Mouse (Mus musculus): Measurements from ENCODE around the gene Atg4d. TPM values are rescaled to one million over a fixed set of nuclear protein-coding genes. Genes with fewer than 3 reads are reported as not detected.

Atg4d gene
- total RNA-seq, 2 experiments from 2014 or later = 39.8 to 40.2 TPM

DNA sequence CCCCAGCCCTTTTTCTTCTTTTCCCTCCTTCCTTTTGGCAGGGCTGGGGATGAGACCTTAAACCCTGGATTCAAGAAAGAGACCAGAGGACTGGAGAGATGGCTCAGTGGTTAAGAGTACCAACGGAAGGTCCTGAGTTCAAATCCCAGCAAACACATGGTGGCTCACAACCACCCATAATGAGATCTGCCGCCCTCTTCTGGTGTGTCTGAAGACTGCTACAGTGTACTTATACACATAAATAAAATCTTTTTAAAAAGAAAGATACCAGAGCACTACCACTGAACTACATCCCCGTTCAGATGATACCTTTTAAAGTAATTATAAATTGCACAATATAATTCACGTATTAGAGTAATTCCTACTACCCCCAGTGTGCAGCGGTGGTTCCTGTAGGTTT lies 32.2 kb upstream of the Atg4d start:
- TF ChIP-seq CTCF (conservative IDR thresholded peaks at IDR 0.05) = peak; percentile 55
- Histone ChIP-seq H3K4me3 (no peak overlapping the region), H3K27ac (no peak overlapping the region)
- DNase-seq (ENCODE audit: low spot score in 2 of 2) = no peak

DNA sequence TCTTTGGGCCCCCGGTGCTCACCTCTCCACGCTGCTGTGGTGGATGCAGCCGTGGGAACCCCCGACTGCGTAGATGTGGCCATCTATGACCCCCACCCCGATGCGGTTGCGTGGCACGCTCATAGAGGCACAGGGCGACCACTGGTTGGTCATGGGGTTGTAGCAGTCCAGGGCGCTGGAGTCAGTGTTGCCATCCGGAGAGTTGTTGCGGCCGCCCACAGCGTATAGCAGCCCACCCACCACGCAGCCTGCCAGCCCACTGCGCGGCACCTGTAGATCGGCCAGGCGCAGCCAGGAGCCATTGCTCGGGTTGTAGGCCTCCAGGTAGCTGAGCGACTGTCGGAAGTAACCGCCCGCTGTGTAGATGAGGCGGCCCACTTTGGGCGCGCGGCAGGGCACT lies 31.7 kb upstream of the Atg4d start:
- TF ChIP-seq CTCF (conservative IDR thresholded peaks at IDR 0.05) = no peak
- no peak for DNase-seq (ENCODE audit: low spot score in 2 of 2)

DNA sequence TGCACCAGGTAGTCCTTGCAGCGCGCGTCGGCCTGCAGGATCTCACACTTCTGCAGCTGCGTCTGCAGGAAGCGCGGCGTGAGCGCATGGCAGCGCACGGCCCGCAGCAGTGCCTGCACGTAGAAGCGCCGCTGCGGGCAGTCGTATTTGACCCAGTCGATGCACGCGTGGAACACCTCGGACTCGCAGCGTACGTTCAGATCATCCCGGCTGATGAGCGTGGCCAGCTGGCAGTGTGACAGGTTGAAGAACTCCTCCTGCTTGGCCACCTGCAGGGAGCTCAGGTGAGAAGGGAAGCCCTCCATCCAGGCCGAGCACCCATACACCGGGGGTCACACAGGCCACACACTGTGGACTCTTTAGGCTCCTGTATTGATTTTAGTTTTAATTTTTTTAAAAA lies 31.3 kb upstream of the Atg4d start:
- Histone ChIP-seq H3K27ac (no peak overlapping the region), H3K4me3 (no peak overlapping the region)
- DNase-seq (ENCODE audit: low spot score in 2 of 2) = no peak
- TF ChIP-seq CTCF (conservative IDR thresholded peaks at IDR 0.05) = no peak

More for the DNA sequence above, 31.7 kb upstream of the Atg4d start:
- H3K4me3 ChIP-seq = no peak overlapping the region
- no peak overlapping the region for H3K27ac ChIP-seq

DNA sequence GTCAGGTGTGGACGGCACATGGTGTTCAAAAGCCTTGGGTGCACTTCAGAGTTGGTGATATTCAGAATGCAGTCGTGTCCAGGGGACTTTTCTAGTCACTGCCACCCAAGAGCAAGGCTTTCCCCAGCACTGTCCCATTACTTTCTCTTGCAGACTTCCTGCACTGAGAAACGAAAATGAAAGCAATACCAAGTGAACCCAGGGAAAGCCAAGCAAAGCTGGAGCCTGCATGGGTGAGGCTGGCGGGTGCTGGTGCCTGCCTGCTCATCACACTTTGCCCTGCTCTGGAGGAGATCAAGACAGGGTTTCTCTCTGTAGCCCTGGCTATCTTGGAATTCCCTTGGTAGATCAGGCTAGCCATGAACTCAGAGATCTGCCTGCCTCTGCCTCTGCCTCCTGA lies 29.8 kb upstream of the Atg4d start:
- Histone ChIP-seq H3K4me3 (no peak overlapping the region), H3K27ac (no peak overlapping the region)
- no peak for TF ChIP-seq CTCF (conservative IDR thresholded peaks at IDR 0.05)
- DNase-seq (ENCODE audit: low spot score in 2 of 2) = no peak

DNA sequence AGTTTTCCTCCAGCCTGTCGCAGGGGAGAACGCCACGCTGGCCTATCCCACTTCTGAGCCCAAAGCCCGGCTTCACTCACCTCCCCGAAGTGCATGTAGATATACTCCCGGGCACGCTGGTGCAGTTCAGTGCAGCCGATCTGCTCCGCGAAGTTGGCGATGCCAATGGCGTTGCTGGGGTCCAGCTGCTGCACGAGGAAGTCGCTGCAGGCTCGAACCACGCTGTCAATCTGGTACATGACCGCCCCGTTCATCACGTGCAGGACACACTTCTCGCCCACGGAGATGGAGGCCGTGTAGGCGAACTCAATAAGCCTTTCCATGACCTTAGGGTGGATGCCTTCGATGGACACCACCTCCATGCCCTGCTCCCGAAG lies 28.1 kb upstream of the Atg4d start:
- peak overlapping the region; percentile 99; the same call in 1 of the 2 replicates for H3K27ac ChIP-seq
- TF ChIP-seq CTCF (conservative IDR thresholded peaks at IDR 0.05) = no peak
- peak overlapping the region; percentile 82 for H3K4me3 ChIP-seq
- no peak for DNase-seq (ENCODE audit: low spot score in 2 of 2)

DNA sequence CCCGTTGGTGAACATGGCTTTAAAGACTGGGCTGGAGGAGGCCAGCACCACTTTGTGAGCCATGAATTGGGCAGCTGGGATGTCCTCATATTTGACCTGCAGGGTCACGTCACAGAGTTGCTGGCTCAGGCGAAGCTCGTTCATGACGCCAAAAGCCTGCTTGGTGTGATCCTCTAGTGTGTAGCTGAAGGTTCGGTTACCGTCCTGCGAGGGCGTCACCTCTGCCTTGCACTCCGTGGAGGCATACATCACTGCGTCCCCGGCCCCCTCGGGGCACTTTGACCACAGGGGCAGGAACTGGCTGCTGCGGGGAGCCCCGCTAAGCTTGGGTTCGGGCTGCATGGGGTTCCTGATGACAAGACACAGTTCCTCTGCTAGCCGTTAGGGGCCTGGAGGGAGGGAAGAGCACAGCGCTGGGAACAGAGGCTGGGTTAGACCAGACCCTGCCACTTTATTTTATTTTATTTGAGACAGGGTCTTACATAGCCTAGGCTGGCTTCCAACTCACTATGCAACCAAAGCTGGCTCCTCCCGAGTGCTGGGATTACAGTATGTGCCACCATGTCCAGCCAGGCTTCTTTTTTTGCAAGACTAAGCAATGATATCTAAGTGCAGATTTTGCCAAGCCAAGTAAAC lies 27.6 kb upstream of the Atg4d start:
- DNase-seq (ENCODE audit: low spot score in 2 of 2) = no peak
- TF ChIP-seq CTCF (conservative IDR thresholded peaks at IDR 0.05) = peak; percentile 76

DNA sequence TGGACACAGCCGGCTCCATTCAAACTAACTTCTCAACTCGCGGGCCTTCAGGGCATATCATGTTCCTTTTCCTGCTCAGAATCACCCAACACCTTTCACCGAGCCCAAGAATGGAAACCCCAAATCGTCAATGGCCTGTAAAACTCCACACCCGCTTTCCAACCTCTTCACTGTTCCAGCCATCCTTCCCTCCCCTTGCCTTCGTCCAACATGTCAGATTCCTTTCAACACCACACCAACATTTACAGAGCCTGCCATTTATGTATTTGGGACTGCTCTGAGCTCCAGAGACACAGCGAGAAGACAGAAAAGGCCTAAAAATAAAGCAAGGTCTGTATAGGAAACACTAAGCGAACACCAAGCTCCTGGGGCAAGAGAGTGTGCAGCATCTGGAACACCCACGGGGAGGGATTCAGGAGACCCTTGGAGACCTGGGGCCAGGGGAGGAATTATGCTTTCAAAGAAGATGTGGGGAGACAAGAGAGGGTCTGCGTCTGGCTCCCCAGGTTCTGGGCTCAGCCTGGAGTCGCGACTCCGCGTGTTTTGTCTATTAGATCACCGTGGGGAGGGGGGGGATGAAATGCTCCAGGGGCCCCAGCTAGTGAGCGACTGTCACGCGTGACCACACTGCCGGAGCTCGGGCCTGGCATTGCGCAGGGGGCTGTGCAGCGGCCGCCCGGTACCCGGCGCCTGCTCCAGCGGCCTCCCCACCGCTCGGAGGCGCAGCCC lies 26.9 kb upstream of the Atg4d start:
- Histone ChIP-seq H3K27ac (peak overlapping the region; percentile 99), H3K4me3 (peak overlapping the region; percentile 82)
- DNase-seq (ENCODE audit: low spot score in 2 of 2) = no peak
- no peak for TF ChIP-seq CTCF (conservative IDR thresholded peaks at IDR 0.05)

More for the DNA sequence above, 27.6 kb upstream of the Atg4d start:
- Histone ChIP-seq H3K4me3 (peak overlapping the region; percentile 82), H3K27ac (peak overlapping the region; percentile 99)

DNA sequence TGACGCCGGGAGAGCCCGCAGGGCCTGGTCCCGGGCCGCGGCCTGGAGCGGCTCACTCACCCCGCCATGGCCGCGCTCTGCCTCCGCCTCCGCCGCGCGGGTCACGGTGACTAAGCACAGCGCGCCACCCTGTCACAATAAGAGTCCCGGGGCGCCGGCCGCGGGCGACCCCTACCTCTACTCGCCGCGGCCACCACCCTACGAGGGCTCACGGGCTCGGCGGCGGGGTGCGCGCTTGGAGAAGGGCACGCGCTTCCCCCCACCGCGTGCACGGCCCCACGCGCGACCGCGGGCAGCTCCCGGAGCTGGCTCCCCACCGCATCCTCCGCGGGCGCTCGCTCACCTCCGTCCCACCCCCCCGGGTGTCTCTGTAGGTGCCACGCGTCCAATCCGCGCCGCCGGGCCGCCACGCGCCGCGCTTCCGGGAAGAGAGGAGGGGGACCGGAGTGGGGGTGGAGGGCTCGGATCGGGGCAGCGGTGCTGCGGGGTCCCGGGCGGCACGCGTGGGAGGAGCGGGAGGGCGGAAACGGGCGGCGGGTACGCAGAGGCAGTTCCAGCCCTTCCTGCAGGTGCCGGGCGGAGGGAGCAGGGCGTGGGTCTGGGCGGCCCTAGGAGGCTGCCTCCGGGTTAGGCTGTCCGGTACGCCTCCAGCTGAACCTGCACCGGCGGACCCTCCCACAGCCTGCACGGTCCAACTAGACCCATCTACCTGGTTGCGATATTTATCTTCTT lies 26.2 kb upstream of the Atg4d start, which contains the start of gene Keap1:
Keap1 (minus strand) TSS at position 629 of the 732 bp plus-strand sequence.
- DNase-seq (ENCODE audit: low spot score in 2 of 2) = peak; percentile 45 to 66
- Histone ChIP-seq H3K4me3 (peak within 1 kb of the TSS; percentile 82), H3K27ac (peak within 1 kb of the TSS; percentile 99)
- TF ChIP-seq CTCF (conservative IDR thresholded peaks at IDR 0.05) = no peak; the same call in 1 of the 2 replicates

DNA sequence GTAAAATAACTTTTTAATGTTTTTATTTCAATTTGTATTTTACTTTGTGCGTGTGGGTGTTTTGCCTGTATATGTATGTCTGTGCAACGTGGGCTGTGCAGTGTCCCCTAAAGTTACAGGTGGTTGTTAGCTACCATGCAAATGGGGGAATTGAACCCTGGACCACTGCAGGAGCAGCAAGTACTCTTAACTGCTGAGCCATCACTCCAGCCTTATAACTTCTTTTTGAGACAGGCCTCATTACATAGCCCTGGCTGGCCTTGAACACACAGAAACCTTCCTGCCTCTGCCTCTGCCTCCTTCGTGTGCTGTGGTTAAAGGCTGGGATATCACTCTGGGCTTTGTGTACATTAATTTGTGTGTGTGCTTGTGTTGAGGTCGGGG lies 25.6 kb upstream of the Atg4d start:
- no peak for DNase-seq (ENCODE audit: low spot score in 2 of 2)
- peak overlapping the region; percentile 99 for H3K27ac ChIP-seq

DNA sequence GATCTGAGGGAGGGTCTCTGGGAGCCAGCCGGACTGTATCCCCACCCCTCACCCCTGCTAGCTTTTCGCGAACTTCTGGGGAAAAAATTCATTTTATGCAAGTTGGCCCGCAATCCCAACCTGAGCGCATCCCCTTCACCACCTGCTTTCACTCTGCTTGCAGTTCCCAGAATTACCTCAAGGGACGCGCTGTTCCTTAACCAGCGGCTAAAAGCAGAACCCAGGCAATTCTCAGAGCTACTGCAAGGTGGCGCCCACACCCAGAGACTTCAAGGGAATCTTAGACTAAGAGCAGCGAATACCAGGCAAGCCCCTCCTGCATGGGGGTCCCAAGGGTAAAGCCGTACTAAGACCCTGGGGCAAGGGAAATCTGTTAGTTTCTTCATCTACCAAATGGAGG lies 23.8 kb upstream of the Atg4d start:
- peak; percentile 76 to 82 for DNase-seq (ENCODE audit: low spot score in 2 of 2)

More for the DNA sequence above, 25.6 kb upstream of the Atg4d start:
- TF ChIP-seq CTCF (conservative IDR thresholded peaks at IDR 0.05) = no peak
- H3K4me3 ChIP-seq = peak overlapping the region; percentile 82

DNA sequence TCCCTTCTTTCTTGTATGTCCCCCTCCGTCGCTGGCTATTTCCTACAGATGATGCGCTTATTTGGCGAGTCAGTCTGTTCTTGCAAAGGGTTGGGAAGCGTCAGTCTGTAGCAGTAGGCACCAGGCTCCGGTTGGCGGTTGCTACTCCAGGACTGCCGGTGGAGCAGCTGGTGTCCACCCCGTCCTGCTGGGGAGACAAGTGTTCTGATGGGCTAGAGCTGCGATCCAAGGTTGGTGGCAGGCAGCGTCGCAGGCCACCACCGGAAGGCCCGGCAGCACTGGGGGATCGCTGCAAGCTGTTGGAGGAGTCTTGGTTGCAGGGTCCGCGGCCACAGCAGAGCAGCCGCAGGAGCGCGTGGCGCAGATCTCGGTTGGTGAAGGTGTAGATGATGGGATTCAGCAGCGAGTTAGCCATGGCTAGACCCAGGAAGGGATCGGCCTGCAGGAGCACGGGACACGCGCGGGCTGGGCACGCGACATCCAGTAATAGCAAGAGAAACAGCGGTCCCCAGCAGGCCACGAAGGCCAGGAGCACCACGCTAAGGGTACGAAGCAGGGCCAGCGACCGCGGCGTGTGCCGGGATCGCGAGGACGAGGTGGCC lies 21.2 kb upstream of the Atg4d start:
- Histone ChIP-seq H3K27ac (peak overlapping the region; percentile 75), H3K4me3 (peak overlapping the region; percentile 57)
- TF ChIP-seq CTCF (conservative IDR thresholded peaks at IDR 0.05) = no peak
- no peak for DNase-seq (ENCODE audit: low spot score in 2 of 2)

More for the DNA sequence above, 23.8 kb upstream of the Atg4d start:
- peak; percentile 98 for TF ChIP-seq CTCF (conservative IDR thresholded peaks at IDR 0.05)
- H3K27ac ChIP-seq = no peak overlapping the region
- no peak overlapping the region for H3K4me3 ChIP-seq

DNA sequence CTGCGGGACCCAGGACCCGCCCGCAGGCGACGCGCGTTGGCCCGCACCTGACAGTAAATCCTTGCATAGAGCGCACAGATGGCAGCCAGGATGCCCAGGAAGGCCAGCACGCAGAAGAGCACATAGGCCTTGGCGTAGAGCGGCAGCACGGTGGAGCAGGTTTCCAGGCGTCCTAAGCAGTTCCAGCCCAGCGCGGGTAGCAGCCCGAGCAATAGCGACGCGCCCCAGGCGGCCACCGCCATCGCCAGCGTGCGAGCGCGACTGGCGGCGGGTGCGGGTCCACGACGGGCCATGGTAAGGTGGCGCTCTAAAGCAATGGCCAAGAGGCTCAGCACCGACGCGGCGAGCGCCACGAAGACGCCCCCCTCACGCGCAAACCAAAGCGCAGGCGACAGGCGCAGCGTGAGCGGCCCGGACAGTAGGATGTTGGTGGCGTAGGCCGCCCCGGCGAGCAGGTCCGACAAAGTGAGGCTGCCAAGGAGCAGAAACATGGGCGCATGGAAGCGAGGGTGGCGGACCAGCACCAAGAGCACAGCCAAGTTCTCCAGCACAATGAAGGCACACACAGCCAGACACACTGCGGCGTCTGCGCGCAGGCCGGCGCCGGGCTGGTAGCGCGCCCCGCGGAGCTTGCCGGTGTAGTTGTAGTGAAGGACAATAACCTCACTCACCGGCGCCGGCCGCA lies 20.5 kb upstream of the Atg4d start:
- DNase-seq (ENCODE audit: low spot score in 2 of 2) = no peak
- Histone ChIP-seq H3K27ac (peak overlapping the region; percentile 75), H3K4me3 (peak overlapping the region; percentile 57)
- no peak for TF ChIP-seq CTCF (conservative IDR thresholded peaks at IDR 0.05)

Data from layer of hippocampus, adult 2 months (tissue).